Mouse (Mus musculus): ENCODE results near the gene Prl4a1.
"Not testable (repeated sequence)": the region's sequence is repeated elsewhere in the genome, so short reads cannot be mapped to it uniquely, and the experiment has no call there.

Gene Prl4a1

DNA sequence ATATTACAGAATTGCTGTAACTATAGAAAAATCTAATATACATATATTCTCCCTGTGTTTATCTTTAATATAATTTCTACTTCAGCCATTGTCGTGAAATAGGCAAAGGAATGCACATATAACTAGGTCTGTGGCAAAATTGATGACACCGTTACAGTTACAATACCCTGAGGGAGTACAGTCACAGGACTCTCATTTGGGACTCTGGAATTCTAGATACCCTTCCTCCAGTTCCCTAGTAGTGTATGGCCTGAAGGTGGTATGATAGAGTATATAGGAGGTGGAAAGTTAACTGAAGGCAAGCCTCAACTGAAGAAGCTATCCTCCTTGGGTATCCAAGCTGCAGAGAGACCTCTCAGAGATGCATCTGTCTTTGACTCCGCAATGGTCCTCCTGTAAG lies at the start of gene Prl4a1:
Gene Prl4a1, plus strand, starts transcription at position 301 of the 400 bp plus-strand sequence.
- DNase-seq = no peak

DNA sequence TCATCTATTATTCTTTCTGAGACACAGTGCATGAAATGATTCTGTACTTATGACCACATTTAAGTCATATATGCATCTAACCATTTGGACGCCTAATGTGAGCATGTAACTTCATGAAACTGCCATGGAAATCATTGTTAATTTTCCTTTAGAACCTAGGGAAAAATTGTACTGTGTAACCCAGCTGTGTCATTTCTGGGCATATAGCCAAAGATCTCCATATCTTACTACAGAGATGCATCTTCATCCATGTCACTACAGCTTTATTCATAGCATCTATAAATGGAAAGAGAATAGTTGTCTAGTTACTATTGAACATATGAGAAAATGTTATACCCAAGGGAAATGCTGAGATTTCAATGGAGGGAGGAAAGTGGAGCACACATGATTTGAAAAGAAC lies 43.1 kb upstream of the Prl4a1 start:
- no peak for DNase-seq

DNA sequence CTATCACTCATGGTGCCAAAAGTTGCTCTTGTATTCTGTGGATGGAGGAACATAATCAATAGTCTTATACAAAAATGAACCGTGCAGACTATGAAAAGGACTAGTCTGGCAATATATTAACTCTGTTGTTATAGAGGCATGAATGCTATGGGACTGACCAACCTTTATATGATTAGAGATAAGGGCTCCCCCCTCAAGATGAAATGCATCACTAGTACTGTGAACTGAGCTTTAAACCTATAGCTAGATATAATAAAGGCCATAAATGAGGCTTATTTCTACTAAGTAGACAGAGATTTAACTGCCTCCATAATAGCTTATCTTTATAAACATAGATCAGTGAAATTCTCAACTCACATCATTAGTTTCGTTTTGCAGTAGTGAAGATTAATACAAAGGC lies 41.7 kb upstream of the Prl4a1 start:
- DNase-seq = not testable (repeated sequence)

DNA sequence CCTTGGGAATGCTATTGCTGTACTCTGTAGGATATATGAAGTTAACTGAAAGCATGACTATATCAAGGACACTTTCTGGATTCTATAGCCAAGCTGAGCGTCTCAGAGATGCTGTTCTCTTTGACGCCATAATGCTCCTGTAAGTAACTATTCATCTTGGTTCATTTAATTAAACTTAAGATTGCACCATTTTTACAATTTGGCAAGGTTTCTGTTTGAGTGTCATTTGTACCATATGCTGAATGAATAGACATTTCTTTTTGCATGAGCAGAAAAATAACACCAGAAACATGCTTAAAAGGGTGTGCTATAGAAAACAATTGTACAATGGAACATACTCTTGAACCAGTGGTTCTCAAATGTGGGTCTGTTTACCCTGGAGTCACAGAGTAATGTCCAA lies 38.4 kb upstream of the Prl4a1 start:
- no peak for DNase-seq

DNA sequence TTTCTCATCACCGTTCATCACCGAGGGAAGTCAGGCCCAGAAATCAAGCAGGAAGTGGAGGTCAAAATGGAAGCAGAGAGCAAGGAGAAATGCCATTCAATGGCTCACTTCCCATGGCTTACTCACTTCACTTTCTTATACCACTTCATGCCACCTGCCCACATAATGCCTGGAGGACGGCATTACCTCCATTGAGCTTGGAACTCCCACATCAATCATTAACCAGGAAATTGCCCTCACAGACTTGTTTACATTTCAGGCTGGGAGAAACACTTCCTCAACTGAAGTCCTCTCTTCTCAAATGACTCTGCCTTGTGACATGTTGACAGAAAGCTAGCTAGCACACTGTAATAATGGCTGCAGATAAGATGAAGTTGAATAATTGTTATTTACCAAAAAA lies 19.5 kb upstream of the Prl4a1 start:
- DNase-seq = not testable (repeated sequence)

DNA sequence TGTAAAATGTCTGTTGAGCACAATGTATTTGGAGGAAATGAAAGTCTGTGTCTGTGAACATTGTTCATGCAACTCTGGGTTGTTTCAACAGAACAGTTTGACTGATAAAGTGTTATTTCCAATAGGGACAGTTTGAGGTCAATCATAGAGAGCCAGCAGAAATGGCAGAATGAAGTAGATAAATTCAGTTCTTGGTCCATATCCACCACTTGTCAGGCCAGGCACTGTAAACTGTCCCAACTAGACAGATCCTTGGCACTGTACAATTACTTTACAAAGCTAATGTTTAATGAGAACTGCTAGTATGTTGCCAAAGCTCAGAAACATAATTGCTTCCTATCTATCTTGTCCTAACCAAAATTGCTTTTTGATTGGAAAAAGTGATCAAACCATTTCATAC lies 13.3 kb downstream of the Prl4a1 start:
- no peak for DNase-seq

DNA sequence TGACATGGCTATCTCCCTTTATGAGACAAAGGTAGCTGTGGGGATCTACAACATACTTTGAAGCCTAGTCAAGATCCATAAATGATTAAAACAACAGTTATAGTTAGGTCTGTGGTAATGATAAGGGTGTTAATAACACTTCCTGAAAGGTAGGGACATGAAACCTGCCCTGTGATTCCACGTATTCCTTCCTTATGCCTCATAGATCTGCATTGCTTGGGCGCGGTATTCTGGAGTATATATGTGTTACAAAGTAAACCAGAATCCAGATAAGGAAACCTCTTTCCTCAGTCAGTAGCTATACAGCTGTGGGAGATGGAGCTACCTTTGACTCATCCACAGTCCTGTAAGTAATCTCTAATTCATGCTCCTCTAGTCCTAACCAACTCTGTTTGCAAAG lies 53.3 kb downstream of the Prl4a1 start:
- DNase-seq = no peak

Measured in thymus, adult 18-20 months (tissue).